Mouse (Mus musculus) spleen, adult 2 months (tissue): ENCODE measurements around the gene Tceal8.

ENCODE experiments used
- CTCF ChIP-seq: fragments of 200-500 bp; IDR thresholded peaks from 2 replicates; pipeline ENCODE4 v1.5.1; 2011; ENCODE audit warnings: mild to moderate bottlenecking, inconsistent platforms; ENCODE audit not compliant: insufficient read depth, insufficient read length, insufficient replicate concordance; ENCODE audit errors: extremely low read depth
- POLR2A ChIP-seq: fragments of 200-500 bp; IDR thresholded peaks from 2 replicates; pipeline ENCODE4 v1.6.1; 2011; ENCODE audit warnings: low read depth, low read length, inconsistent platforms

DNA sequence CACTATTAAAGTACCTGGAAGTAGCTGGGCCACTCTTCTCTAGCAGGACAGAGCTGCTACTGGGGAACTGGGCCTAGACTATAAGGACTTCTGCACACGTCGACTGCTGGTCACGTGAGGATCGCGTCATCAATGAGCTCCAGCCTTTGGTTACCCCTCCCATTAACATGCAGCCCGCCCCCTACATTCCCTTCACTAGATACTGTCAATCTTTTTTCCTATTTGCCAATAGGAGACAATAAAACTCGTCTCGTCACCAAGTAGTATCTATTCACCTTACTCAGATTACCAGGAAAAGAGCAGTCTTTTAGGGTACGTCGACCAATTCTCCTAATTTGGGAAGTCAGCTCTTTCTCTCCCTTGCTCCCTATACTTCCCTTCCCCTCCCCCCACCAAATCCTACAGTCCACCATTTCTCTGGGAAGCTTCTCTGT, at the start of gene Tceal8:
- TF ChIP-seq CTCF (no peak), POLR2A (no peak)
